Mouse (Mus musculus) MEL (cell line): Measurements from ENCODE around the gene Hhatl. TPM values are rescaled to one million over a fixed set of nuclear protein-coding genes. Genes with fewer than 3 reads are reported as not detected.

Experiments
- DNase-seq: peaks from one replicate; pipeline ENCODE4 v3.0.0; 2011; ENCODE audit warnings: low read depth, low spot score
- H3K27ac ChIP-seq: 2 replicates; pipeline ENCODE4 v1.5.1; 2012; ENCODE audit warnings: low read depth, mild to moderate bottlenecking, control low read depth, low read length, moderate library complexity; ENCODE audit not compliant: control insufficient read depth
- H3K27me3 ChIP-seq, 2 experiments: fragments of 150-350 bp in 1 of 2; sonication (generic) in 1 of 2; 2 replicates each; pipeline ENCODE4 v1.6.1; 2012; ENCODE audit warnings: low read length in 2 of 2, mild to moderate bottlenecking in 2 of 2, improper control_type of control experiment in 1 of 2, moderate library complexity in 1 of 2; ENCODE audit not compliant: insufficient read depth in 2 of 2, control insufficient read depth in 1 of 2
- H3K36me3 ChIP-seq, 2 experiments: 2 replicates each; pipeline ENCODE4 v1.6.1; 2012 to 2014; ENCODE audit warnings: low read length in 2 of 2, improper control_type of control experiment in 1 of 2, inconsistent platforms in 1 of 2, mild to moderate bottlenecking in 1 of 2; ENCODE audit not compliant: insufficient read depth in 2 of 2, control insufficient read depth in 1 of 2
- H3K4me1 ChIP-seq, 2 experiments: fragments of 150-350 bp in 1 of 2; sonication (generic) in 1 of 2; 2 replicates each; pipeline ENCODE4 v1.6.1; 2012; ENCODE audit warnings: low read length in 2 of 2, improper control_type of control experiment in 1 of 2, mild to moderate bottlenecking in 1 of 2; ENCODE audit not compliant: insufficient read depth in 2 of 2, control insufficient read depth in 1 of 2
- H3K4me3 ChIP-seq, 2 experiments: fragments of 150-350 bp in 1 of 2; sonication (generic) in 1 of 2; 2 replicates each; pipeline ENCODE4 v1.5.1; 2012; ENCODE audit warnings: low read depth in 2 of 2, low read length in 2 of 2, mild to moderate bottlenecking in 2 of 2, moderate library complexity in 2 of 2, control low read depth in 1 of 2, improper control_type of control experiment in 1 of 2; ENCODE audit not compliant: control insufficient read depth in 1 of 2, insufficient read depth in 1 of 2
- H3K79me2 ChIP-seq: 2 replicates; pipeline ENCODE4 v1.6.1; 2012; ENCODE audit warnings: mild to moderate bottlenecking, low read length, moderate library complexity; ENCODE audit not compliant: control insufficient read depth, poor library complexity, insufficient read depth
- H3K9ac ChIP-seq: 2 replicates; pipeline ENCODE4 v1.6.1; 2012; ENCODE audit warnings: low read depth, mild to moderate bottlenecking, control low read depth, low read length, moderate library complexity; ENCODE audit not compliant: control insufficient read depth, poor library complexity, severe bottlenecking
- H3K9me3 ChIP-seq: fragments of 150-350 bp; sonication (generic); replicated peaks from 2 replicates; pipeline ENCODE4 v1.6.1; 2012; ENCODE audit warnings: mild to moderate bottlenecking, low read length, improper control_type of control experiment, moderate library complexity; ENCODE audit not compliant: insufficient read depth
- CHD1 ChIP-seq: IDR thresholded peaks from 2 replicates; pipeline ENCODE4 v1.6.1; 2012; ENCODE audit warnings: low read depth, mild to moderate bottlenecking, inconsistent platforms, low read length, improper control_type of control experiment
- CHD2 ChIP-seq: IDR thresholded peaks from 2 replicates; pipeline ENCODE4 v1.6.1; 2011; ENCODE audit warnings: low read length, improper control_type of control experiment
- CTCF ChIP-seq, 3 experiments: IDR thresholded peaks in 2 of 3; conservative IDR thresholded peaks in 1 of 3; 2 replicates each; pipeline ENCODE4 v1.5.1; 2011 to 2012; ENCODE audit warnings: low read length in 3 of 3, low read depth in 2 of 3, mild to moderate bottlenecking in 2 of 3, improper control_type of control experiment in 1 of 3, inconsistent platforms in 1 of 3, mixed read lengths in 1 of 3, moderate library complexity in 1 of 3; ENCODE audit not compliant: control insufficient read depth in 1 of 3, insufficient read depth in 1 of 3, poor library complexity in 1 of 3, severe bottlenecking in 1 of 3
- E2F4 ChIP-seq: IDR thresholded peaks from 2 replicates; pipeline ENCODE4 v1.6.1; 2011; ENCODE audit warnings: low read depth, low read length, improper control_type of control experiment, borderline replicate concordance
- ELF1 ChIP-seq: IDR thresholded peaks from 2 replicates; pipeline ENCODE4 v1.6.1; 2014; ENCODE audit warnings: low read depth, mild to moderate bottlenecking, inconsistent platforms, low read length, improper control_type of control experiment, moderate library complexity
- EP300 ChIP-seq, 2 experiments: IDR thresholded peaks; 2 replicates each; pipeline ENCODE4 v1.6.1; 2011; ENCODE audit warnings: improper control_type of control experiment in 2 of 2, low read length in 2 of 2, low read depth in 1 of 2, mild to moderate bottlenecking in 1 of 2
- ETS1 ChIP-seq: IDR thresholded peaks from 2 replicates; pipeline ENCODE4 v1.6.1; 2012; ENCODE audit warnings: low read depth, mild to moderate bottlenecking, inconsistent platforms, low read length, improper control_type of control experiment, moderate library complexity
- GABPA ChIP-seq: IDR thresholded peaks from 2 replicates; pipeline ENCODE4 v1.6.1; 2012; ENCODE audit warnings: low read depth, mild to moderate bottlenecking, inconsistent platforms, low read length, improper control_type of control experiment, moderate library complexity
- JUND ChIP-seq: IDR thresholded peaks from 2 replicates; pipeline ENCODE4 v1.6.1; 2011; ENCODE audit warnings: low read depth, mild to moderate bottlenecking, improper control_type of control experiment, low read length
- KAT2A ChIP-seq: conservative IDR thresholded peaks from 2 replicates; pipeline ENCODE4 v1.6.1; 2012; ENCODE audit warnings: low read depth, low read length, improper control_type of control experiment, inconsistent platforms
- MAFK ChIP-seq: IDR thresholded peaks from 2 replicates; pipeline ENCODE4 v1.6.1; 2011; ENCODE audit warnings: low read depth, mild to moderate bottlenecking, low read length, improper control_type of control experiment, borderline replicate concordance
- MEF2A ChIP-seq: IDR thresholded peaks from 2 replicates; pipeline ENCODE4 v1.6.1; 2014; ENCODE audit warnings: low read depth, mild to moderate bottlenecking, inconsistent platforms, low read length, improper control_type of control experiment; ENCODE audit not compliant: poor library complexity, insufficient replicate concordance, severe bottlenecking; ENCODE audit errors: extremely low read depth
- MXI1 ChIP-seq: IDR thresholded peaks from 2 replicates; pipeline ENCODE4 v1.6.1; 2011; ENCODE audit warnings: mild to moderate bottlenecking, low read depth, low read length, improper control_type of control experiment
- NELFE ChIP-seq: IDR thresholded peaks from 2 replicates; pipeline ENCODE4 v1.6.1; 2011; ENCODE audit warnings: low read depth, low read length, improper control_type of control experiment
- NRF1 ChIP-seq: IDR thresholded peaks from 2 replicates; pipeline ENCODE4 v1.6.1; 2014; ENCODE audit warnings: low read depth, mild to moderate bottlenecking, inconsistent platforms, low read length, improper control_type of control experiment, moderate library complexity; ENCODE audit not compliant: poor library complexity, insufficient read depth, severe bottlenecking
- POLR2A ChIP-seq, 2 experiments: IDR thresholded peaks; 2 replicates each; pipeline ENCODE4 v1.6.1; 2011 to 2012; ENCODE audit warnings: low read length in 2 of 2, mild to moderate bottlenecking in 2 of 2, control low read depth in 1 of 2, improper control_type of control experiment in 1 of 2, low read depth in 1 of 2, moderate library complexity in 1 of 2; ENCODE audit not compliant: control insufficient read depth in 1 of 2, insufficient read depth in 1 of 2, poor library complexity in 1 of 2
- POLR2AphosphoS2 ChIP-seq: IDR thresholded peaks from 2 replicates; pipeline ENCODE4 v1.6.1; 2011; ENCODE audit warnings: low read length, improper control_type of control experiment
- POLR2AphosphoS5 ChIP-seq: IDR thresholded peaks from 2 replicates; pipeline ENCODE4 v1.6.1; 2012; ENCODE audit warnings: low read depth, borderline replicate concordance, mild to moderate bottlenecking, inconsistent platforms, low read length, moderate library complexity, mixed read lengths
- RAD21 ChIP-seq: IDR thresholded peaks from 2 replicates; pipeline ENCODE4 v1.6.1; 2011; ENCODE audit warnings: mild to moderate bottlenecking, low read depth, low read length, improper control_type of control experiment
- RCOR1 ChIP-seq: IDR thresholded peaks from 2 replicates; pipeline ENCODE4 v1.6.1; 2012; ENCODE audit warnings: low read depth, mild to moderate bottlenecking, inconsistent platforms, low read length, improper control_type of control experiment
- TAL1 ChIP-seq: IDR thresholded peaks from 2 replicates; pipeline ENCODE4 v1.6.1; 2012; ENCODE audit warnings: mild to moderate bottlenecking, inconsistent platforms, low read length, moderate library complexity, mixed read lengths
- TBP ChIP-seq: IDR thresholded peaks from 2 replicates; pipeline ENCODE4 v1.8.0; 2011; ENCODE audit warnings: low read depth, low read length, improper control_type of control experiment
- TCF12 ChIP-seq: IDR thresholded peaks from 2 replicates; pipeline ENCODE4 v1.6.1; 2014; ENCODE audit warnings: low read depth, mild to moderate bottlenecking, inconsistent platforms, low read length, improper control_type of control experiment, moderate library complexity
- UBTF ChIP-seq: IDR thresholded peaks from 2 replicates; pipeline ENCODE4 v1.6.1; 2012; ENCODE audit warnings: low read depth, mild to moderate bottlenecking, inconsistent platforms, low read length, improper control_type of control experiment, moderate library complexity, borderline replicate concordance; ENCODE audit not compliant: insufficient read depth
- USF1 ChIP-seq: IDR thresholded peaks from 2 replicates; pipeline ENCODE4 v1.6.1; 2014; ENCODE audit warnings: low read depth, mild to moderate bottlenecking, inconsistent platforms, low read length, improper control_type of control experiment, moderate library complexity
- ZC3H11A ChIP-seq: IDR thresholded peaks from 2 replicates; pipeline ENCODE4 v1.6.1; 2012; ENCODE audit warnings: low read depth, mild to moderate bottlenecking, inconsistent platforms, low read length, improper control_type of control experiment
- ZKSCAN1 ChIP-seq: IDR thresholded peaks from 2 replicates; pipeline ENCODE4 v1.6.1; 2012; ENCODE audit warnings: low read depth, mild to moderate bottlenecking, inconsistent platforms, low read length, improper control_type of control experiment, moderate library complexity
- ZMIZ1 ChIP-seq: IDR thresholded peaks from 2 replicates; pipeline ENCODE4 v1.6.1; 2012; ENCODE audit warnings: low read depth, mild to moderate bottlenecking, inconsistent platforms, low read length, improper control_type of control experiment, moderate library complexity
- polyA plus RNA-seq, 2 experiments: library from polyadenylated mRNA; stranded (reverse) in 1 of 2; unstranded in 1 of 2; fragments of >175 nt in 1 of 2; fragments of >200 nt in 1 of 2; gene quantifications; 2 replicates each; pipeline versions ENCODE4 v1.2.1 to v1.2.4; 2012; ENCODE audit warnings: low replicate concordance in 2 of 2, low read depth in 1 of 2; ENCODE audit not compliant: insufficient read length in 2 of 2, insufficient read depth in 1 of 2, missing spikeins in 1 of 2
- total RNA-seq: library from RNA; depleted of rRNA; stranded (reverse); fragments of 300-350 nt; gene quantifications from 2 replicates; pipeline ENCODE4 v1.2.3, GENCODE M21; 2012

Hhatl gene
- total and polyA plus RNA-seq, 3 experiments: not detected

- Histone ChIP-seq H3K27me3 (no peaks in the 10 kb centered on the region), H3K4me3 (no peak overlapping the region), H3K79me2 (no peaks in the 10 kb centered on the region), H3K9ac (no peak overlapping the region), H3K9me3 (no peaks in the 10 kb centered on the region), H3K36me3 (no peaks in the 10 kb centered on the region), H3K4me1 (no peaks in the 10 kb centered on the region), H3K27ac (no peak overlapping the region)
- DNase-seq: no peak
- TF ChIP-seq JUND: no peak
- TF ChIP-seq TAL1: no peak
- no peak for TF ChIP-seq POLR2A (IDR thresholded peaks at IDR 0.05; ENCODE audit: control insufficient read depth in 1 of 2, insufficient read depth in 1 of 2, low read depth in 1 of 2, low read length in 2 of 2, poor library complexity in 1 of 2)
- TF ChIP-seq RAD21: no peak
- TF ChIP-seq MEF2A: no peak
- no peak for TF ChIP-seq RCOR1
- TF ChIP-seq POLR2AphosphoS5: no peak
- TF ChIP-seq E2F4: no peak
Observed at GRCm38 (mm10) chr9:121786359-121786758, 5.9 kb downstream of the Hhatl start.

- H3K79me2 ChIP-seq: no peaks in the 10 kb centered on the region
Observed at GRCm38 (mm10) chr9:121785261-121785660, 7.0 kb downstream of the Hhatl start.

DNA sequence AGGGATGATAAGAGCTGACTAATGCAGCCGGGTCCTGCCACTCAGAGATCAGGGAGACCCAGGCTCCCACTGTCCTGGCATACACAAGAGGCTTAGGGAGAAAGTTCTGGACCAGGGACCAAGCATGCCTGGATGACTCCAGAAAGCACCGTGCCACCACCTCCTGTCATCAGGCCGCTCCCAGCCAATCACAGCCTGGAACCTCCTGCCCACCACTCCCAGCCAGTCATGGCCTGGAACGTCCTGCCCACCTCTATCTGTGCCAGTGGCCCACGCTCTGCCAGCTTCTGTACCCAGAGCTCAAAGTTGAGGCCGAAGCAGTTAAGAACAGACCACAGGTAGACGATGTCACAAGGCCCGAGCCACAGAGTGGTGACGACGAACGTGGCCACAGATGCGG, 7.5 kb downstream of the Hhatl start:
- Histone ChIP-seq H3K27me3 (no peaks in the 10 kb centered on the region), H3K9ac (no peak overlapping the region), H3K4me3 (no peak overlapping the region), H3K9me3 (no peaks in the 10 kb centered on the region)
- no peak for TF ChIP-seq NRF1
- TF ChIP-seq MXI1: no peak
- TF ChIP-seq MEF2A: no peak
- TF ChIP-seq UBTF: no peak
- no peak for TF ChIP-seq KAT2A
- no peak for TF ChIP-seq POLR2AphosphoS5
- no peak for TF ChIP-seq EP300 (IDR thresholded peaks at IDR 0.05; ENCODE audit: low read depth in 1 of 2, low read length in 2 of 2)
- TF ChIP-seq ZKSCAN1: no peak
- TF ChIP-seq CTCF (IDR thresholded peaks at IDR 0.05 in 2 of 3, conservative IDR thresholded peaks at IDR 0.05 in 1 of 3; ENCODE audit: control insufficient read depth in 1 of 3, insufficient read depth in 1 of 3, low read depth in 2 of 3, low read length in 3 of 3, poor library complexity in 1 of 3, severe bottlenecking in 1 of 3): no peak
- no peak for TF ChIP-seq E2F4
- no peak for TF ChIP-seq ZC3H11A
- no peak for TF ChIP-seq TCF12
- no peak for TF ChIP-seq USF1
- no peak for TF ChIP-seq RCOR1
- TF ChIP-seq GABPA: no peak
- no peak for TF ChIP-seq ETS1
- TF ChIP-seq ZMIZ1: no peak
- TF ChIP-seq, all 39 proteins: peak for 0
- H3K4me1 ChIP-seq: no peaks in the 10 kb centered on the region
- no peak overlapping the region for H3K27ac ChIP-seq
- H3K36me3 ChIP-seq: no peaks in the 10 kb centered on the region
- H3K79me2 ChIP-seq: no peaks in the 10 kb centered on the region
- no peak for DNase-seq

More at GRCm38 (mm10) chr9:121785261-121785660, 7.0 kb downstream of the Hhatl start:
- H3K36me3 ChIP-seq: no peaks in the 10 kb centered on the region
- H3K4me3 ChIP-seq: no peak overlapping the region
- no peaks in the 10 kb centered on the region for H3K4me1 ChIP-seq
- DNase-seq: no peak
- TF ChIP-seq ZC3H11A (no peak), MAFK (no peak), CHD2 (no peak), ZKSCAN1 (no peak), NELFE (no peak), TAL1 (no peak), CHD1 (no peak), ELF1 (no peak), POLR2AphosphoS5 (no peak), POLR2AphosphoS2 (no peak), TBP (no peak), RAD21 (no peak)
- H3K9ac ChIP-seq: no peak overlapping the region
- H3K27ac ChIP-seq: no peak overlapping the region
- no peaks in the 10 kb centered on the region for H3K9me3 ChIP-seq
- no peaks in the 10 kb centered on the region for H3K27me3 ChIP-seq
